Mouse (Mus musculus): ENCODE data around the gene Higd1c.

- TF ChIP-seq POLR2A (IDR thresholded peaks at IDR 0.05; ENCODE audit: borderline replicate concordance, control insufficient read depth, low read depth, low read length) (no peak), CTCF (IDR thresholded peaks at IDR 0.05; ENCODE audit: control insufficient read depth, insufficient read depth, low read length) (no peak)
Observed at GRCm38 (mm10) chr15:100324021-100324591, 40.2 kb upstream of the Higd1c start.
